Mouse (Mus musculus): Measurements from ENCODE around the gene E2f4. TPM values are rescaled to one million over a fixed set of nuclear protein-coding genes. Genes with fewer than 3 reads are reported as not detected.

E2f4 gene
- polyA plus RNA-seq (2017; shearing (Covaris generic)): 112 TPM

DNA sequence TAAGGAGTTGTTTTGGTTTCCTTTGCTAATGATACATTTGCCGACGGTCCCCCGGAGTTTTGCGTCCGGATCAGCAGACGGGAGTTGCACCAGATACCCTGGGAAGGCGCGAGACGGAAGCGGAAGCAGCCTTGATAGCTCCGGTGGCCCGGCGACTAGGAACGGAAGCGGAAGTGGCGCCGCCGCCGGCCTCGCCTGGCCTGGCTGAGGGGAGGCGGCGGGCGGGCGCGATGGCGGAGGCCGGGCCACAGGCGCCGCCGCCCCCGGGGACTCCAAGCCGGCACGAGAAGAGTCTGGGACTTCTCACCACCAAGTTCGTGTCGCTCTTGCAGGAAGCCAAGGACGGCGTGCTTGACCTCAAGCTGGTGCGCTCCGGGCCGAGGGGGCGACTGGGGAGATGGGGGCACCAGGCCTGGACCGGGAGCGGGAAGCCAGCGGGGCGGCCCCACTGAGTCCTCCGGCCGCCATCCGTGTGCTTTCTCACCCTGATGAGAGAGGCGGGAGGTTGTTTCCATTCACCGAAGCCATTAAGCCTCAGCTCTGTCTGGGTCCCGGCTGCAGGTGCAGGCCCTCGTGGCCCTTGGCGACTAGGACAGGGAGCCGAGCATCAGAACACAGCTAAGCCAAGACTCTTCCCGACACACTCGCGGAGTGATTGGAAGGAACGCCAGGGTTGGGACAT, at the start of gene E2f4:
TSS of gene E2f4 (plus strand) at position 153 of the 682 bp plus-strand sequence.

GRCm38 (mm10) chr8:105254966-105255350, 42.5 kb upstream of the E2f4 start, which contains the start of gene B3gnt9:
B3gnt9 (minus strand) TSS chr8:105255153.

GRCm38 (mm10) chr8:105264024-105264982, 33.2 kb upstream of the E2f4 start, which contains the start of the genes Tradd and Fbxl8:
Tradd (minus strand) TSS chr8:105264609.
Fbxl8 (plus strand) TSS chr8:105264648.

DNA sequence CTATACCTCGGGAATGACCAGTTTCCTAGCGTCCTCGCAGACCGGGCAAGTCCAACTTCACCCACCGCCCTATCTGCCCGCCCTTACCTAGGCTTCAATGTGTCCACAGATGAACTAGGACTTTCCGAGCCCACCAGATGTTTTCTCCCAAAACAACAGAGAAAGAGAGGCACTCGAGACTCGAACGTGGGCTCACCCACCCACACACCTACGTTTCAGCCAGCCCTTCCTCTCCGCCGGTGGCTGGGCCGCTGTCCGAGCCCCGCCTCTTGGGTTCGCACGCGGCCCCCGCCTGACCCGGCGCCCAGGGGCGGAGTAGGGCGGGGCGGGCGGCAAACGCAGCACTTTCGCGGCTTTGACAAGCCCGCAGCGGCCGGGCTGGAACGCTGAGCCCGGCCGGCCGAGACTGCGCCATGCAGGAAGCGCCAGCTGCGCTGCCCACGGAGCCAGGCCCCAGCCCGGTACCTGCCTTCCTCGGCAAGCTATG, 28.0 kb upstream of the E2f4 start, which contains the start of gene Hsf4:
TSS of gene Hsf4 (plus strand) at position 341 of the 487 bp plus-strand sequence.

GRCm38 (mm10) chr8:105275840-105276239, 21.6 kb upstream of the E2f4 start, which contains the start of gene Nol3:
Nol3 (plus strand) TSS chr8:105276140.

DNA sequence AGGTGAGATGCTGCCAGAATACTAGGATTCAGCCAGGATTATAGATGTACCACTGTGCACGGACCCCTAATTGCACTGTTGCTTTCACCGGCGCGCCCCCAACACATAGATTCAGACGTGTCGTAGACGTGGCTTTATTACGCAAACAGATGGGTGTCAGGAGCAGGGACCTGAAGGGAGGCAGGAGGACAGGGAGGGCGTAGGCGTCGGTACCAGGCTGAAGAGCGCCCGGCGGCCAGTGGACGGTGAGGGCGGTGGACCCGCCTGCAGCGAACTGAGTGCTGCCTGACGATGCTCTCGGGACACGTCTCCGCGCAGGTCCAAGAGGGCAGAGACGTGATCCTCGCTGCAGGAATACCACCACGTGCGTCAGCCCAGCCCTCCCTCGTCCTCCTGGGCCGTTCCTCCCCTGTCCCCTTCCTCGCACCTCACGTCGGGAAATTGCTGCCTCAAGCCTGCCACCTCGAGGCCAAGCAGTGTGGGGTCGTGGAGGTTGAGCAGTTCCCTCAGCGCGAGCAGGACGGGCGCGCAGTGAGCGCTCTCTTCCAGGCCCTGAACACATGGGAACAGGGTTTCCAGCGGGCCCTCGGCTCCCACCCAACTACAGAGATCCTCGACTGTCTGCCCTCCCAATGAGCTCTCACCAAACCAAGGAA, 7.5 kb upstream of the E2f4 start, which contains the start of gene 4931428F04Rik:
TSS of gene 4931428F04Rik (minus strand) at position 60 of the 656 bp plus-strand sequence.

GRCm38 (mm10) chr8:105295895-105296573, 1.4 kb upstream of the E2f4 start, which contains the start of gene Exoc3l:
Exoc3l (minus strand) TSS chr8:105296101.

DNA sequence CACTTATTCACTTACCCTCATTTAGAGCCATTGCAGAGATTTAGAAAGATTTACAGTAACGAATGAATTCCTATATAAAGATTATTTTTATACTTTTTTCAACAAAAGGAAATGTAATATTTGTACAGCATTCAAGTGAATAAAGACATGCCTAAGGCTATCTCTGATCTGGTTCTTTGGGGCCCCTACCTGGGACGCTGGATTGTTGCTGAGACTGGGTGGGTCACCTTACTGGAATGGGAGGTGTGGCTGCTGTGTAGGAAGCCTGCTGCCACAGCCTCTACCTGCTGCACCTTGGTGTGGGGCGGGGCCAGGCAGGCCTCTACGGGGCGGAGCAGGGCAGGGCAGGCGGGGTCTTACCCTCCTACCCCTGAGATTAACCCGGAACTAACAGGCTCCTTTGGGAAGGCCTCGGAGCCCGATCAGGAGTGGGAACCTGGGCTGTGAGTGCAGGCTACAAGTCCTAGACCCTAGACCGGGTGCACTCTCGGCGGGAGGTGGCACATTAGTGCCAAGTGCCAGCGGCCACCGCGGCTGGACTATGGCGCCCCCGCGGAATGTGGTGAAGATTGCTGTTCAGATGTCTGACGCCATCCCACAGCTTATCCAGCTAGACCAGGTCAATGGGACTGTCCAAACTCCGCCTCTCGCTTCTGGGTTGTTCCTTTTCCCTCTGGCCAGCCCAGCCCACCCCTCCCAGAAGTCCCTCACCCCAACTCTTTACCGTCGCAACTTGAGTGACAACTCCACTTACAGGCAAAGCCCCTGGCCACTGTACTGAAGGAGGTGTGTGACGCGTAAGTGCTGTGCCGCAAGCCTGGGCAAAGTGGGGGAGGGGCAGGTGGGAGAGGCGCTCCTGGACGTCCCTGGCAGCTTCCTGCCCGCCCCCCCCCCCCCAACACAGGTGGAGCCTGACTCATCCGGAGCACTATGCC, 8.0 kb downstream of the E2f4 start, which contains the start of gene Elmo3:
TSS of gene Elmo3 (plus strand) at position 391 of the 935 bp plus-strand sequence.

DNA sequence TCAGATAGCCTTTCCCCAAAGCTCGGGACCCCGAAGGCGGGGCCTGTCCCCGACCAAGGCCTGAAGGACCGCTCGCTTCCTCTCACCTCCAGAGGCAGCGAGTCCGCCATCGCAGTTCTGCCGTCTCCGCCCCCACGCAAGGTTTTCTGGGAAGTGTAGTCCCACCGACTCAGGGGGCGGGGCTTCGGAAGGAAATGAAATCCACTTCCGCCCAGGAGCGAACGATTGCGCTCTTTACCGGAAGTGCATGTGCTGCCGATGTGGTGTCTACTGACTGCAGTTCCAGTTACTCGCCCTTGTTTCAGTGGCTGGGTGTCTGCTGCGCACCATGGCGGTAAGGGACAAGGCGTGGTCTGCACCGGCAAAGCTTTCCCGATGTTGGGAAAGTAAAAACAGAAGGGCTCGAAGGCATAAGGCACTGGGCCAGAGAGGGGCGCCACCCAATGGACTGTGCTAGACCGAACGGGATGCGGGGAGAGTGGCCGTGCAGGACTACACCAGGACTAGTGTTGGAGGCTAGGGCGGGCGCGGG, 28.7 kb downstream of the E2f4 start, which contains the start of the genes Lrrc29 and Tmem208:
TSS of gene Lrrc29 (minus strand) at position 138 of the 532 bp plus-strand sequence.
TSS of gene Tmem208 (plus strand) at position 214 of the 532 bp plus-strand sequence.

GRCm38 (mm10) chr8:105347428-105348221, 50.2 kb downstream of the E2f4 start, which contains the start of gene Fhod1:
Fhod1 (minus strand) TSS chr8:105347953.

DNA sequence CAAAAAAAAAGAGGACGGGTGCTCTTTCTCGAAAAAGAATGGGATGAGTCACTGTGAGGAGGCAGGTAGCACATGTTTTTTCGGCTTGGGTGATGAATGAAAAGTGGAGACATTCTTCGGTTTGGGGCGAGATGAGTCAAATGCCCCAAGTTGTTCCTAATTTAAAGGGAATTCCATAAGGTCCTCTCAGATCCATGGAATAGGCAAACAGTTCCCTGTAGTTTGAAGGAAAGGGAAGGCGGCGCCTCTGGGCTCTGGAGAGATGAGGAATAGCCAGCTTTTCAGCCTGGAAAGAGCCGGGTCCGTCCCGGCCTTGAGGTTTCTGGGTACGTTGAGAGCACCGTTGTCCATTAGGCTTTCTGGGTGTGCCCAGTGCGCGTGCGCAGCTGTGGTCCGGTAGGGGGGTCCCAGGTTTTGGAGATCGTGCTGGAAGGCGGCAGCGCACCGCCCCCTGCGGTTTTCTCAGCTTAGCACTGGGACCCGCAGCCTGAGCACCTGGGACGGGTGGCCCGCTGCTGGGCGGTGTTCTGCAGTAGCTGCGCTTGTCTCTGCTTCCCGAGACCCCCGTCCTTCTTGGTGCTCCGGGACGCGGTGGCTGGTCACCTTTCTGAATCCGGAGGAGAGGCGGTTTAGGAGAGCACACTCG, 51.1 kb downstream of the E2f4 start, which contains the start of gene Slc9a5:
TSS of gene Slc9a5 (plus strand) at position 394 of the 646 bp plus-strand sequence.

Other genes starting within 250 kb of the E2f4 start
- gene Ces3a, start 249.1 kb upstream of the E2f4 start, polyA plus RNA-seq (2017; shearing (Covaris generic)): not detected
- not detected for gene Ces3b, start 213.9 kb upstream of the E2f4 start, polyA plus RNA-seq (2017; shearing (Covaris generic))
- gene Ces4a, start 165.9 kb upstream of the E2f4 start, polyA plus RNA-seq (2017; shearing (Covaris generic)): not detected
- 89.9 TPM for gene Cbfb, start 127.0 kb upstream of the E2f4 start, polyA plus RNA-seq (2017; shearing (Covaris generic))
- gene D230025D16Rik, start 72.5 kb upstream of the E2f4 start, polyA plus RNA-seq (2017; shearing (Covaris generic)): 29.6 TPM
- 0.55 TPM for gene B3gnt9, start 42.5 kb upstream of the E2f4 start, polyA plus RNA-seq (2017; shearing (Covaris generic))
- 40.0 TPM for gene Tradd, start 33.1 kb upstream of the E2f4 start, polyA plus RNA-seq (2017; shearing (Covaris generic))
- 9.9 TPM for gene Fbxl8, start 33.0 kb upstream of the E2f4 start, polyA plus RNA-seq (2017; shearing (Covaris generic))
- gene Hsf4, start 27.9 kb upstream of the E2f4 start, polyA plus RNA-seq (2017; shearing (Covaris generic)): not detected
- not detected for gene Nol3, start 21.5 kb upstream of the E2f4 start, polyA plus RNA-seq (2017; shearing (Covaris generic))
- 2.1 TPM for gene 4931428F04Rik, start 7.8 kb upstream of the E2f4 start, polyA plus RNA-seq (2017; shearing (Covaris generic))
- gene Exoc3l, start 1.6 kb upstream of the E2f4 start, polyA plus RNA-seq (2017; shearing (Covaris generic)): 1.8 TPM
- 4.2 TPM for gene Elmo3, start 7.9 kb downstream of the E2f4 start, polyA plus RNA-seq (2017; shearing (Covaris generic))
- gene Lrrc29, start 28.6 kb downstream of the E2f4 start, polyA plus RNA-seq (2017; shearing (Covaris generic)): 1.9 TPM
- 62.3 TPM for gene Tmem208, start 28.7 kb downstream of the E2f4 start, polyA plus RNA-seq (2017; shearing (Covaris generic))
- gene Fhod1, start 50.3 kb downstream of the E2f4 start, polyA plus RNA-seq (2017; shearing (Covaris generic)): 1.6 TPM
- 0.11 TPM for gene Slc9a5, start 51.2 kb downstream of the E2f4 start, polyA plus RNA-seq (2017; shearing (Covaris generic))
- not detected for gene Plekhg4, start 75.6 kb downstream of the E2f4 start, polyA plus RNA-seq (2017; shearing (Covaris generic))
- gene Kctd19, start 115.8 kb downstream of the E2f4 start, polyA plus RNA-seq (2017; shearing (Covaris generic)): not detected
- not detected for gene Lrrc36, start 115.9 kb downstream of the E2f4 start, polyA plus RNA-seq (2017; shearing (Covaris generic))
- gene Tppp3, start 173.9 kb downstream of the E2f4 start, polyA plus RNA-seq (2017; shearing (Covaris generic)): not detected
- gene Zdhhc1, start 199.2 kb downstream of the E2f4 start, polyA plus RNA-seq (2017; shearing (Covaris generic)): 4.9 TPM
- 0.19 TPM for gene Hsd11b2, start 221.1 kb downstream of the E2f4 start, polyA plus RNA-seq (2017; shearing (Covaris generic))

Measured in naive thymus-derived CD4-positive, alpha-beta T cell, adult 5 months (primary cell).